Mouse (Mus musculus): ENCODE data around the gene Ssr2. TPM values are rescaled to one million over a fixed set of nuclear protein-coding genes. Genes with fewer than 3 reads are reported as not detected.

The Ssr2 gene
- total and polyA plus RNA-seq, 2 experiments from 2014 or later = 196 to 236 TPM

DNA sequence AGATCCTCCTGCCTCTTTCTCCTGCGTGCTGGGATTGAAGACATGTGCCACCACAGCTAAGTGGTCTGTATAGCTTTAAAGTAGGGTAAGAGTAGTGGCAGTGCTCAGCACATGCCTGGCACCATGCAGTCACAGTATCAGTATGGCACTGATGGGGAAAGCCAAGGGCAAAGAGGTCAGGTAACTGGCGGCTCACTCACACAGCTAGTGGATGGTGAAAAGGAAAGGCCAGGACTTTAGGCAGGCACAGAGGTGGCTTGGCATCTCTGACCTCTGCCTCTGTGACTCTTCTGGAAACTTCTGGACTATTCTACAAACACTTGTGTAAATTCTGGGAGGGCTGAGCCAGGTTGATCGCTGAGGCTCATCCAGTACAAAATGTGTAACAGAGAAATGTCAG, 9.6 kb upstream of the Ssr2 start:
- peaks cover 71% of the 10 kb centered on the region for H3K36me3 ChIP-seq (ENCODE audit: insufficient read depth, low read length)
- no peaks in the 10 kb centered on the region for H3K27me3 ChIP-seq (ENCODE audit: insufficient read depth, low read length)
- H3K9me3 ChIP-seq (ENCODE audit: low read length) = no peaks in the 10 kb centered on the region
- H3K27ac ChIP-seq (ENCODE audit: low read depth, low read length) = no peak overlapping the region
- no peaks in the 10 kb centered on the region for H3K4me1 ChIP-seq (ENCODE audit: insufficient read depth, low read length)
- H3K4me2 ChIP-seq (ENCODE audit: low read depth, low read length, poor library complexity, severe bottlenecking) = no peak overlapping the region
- no peak for DNase-seq (ENCODE audit: low spot score)
- no peak overlapping the region for H3K9ac ChIP-seq (replicated peaks; ENCODE audit: low read length, poor library complexity, severe bottlenecking)
- H3K4me3 ChIP-seq (ENCODE audit: low read depth, low read length) = no peak overlapping the region
- ATAC-seq (ENCODE audit: low FRiP score) = no peak
- WGBS = 89% methylated on average over 3 of the region's 3 CpGs
- TF ChIP-seq CTCF (IDR thresholded peaks at IDR 0.05) = no peak

DNA sequence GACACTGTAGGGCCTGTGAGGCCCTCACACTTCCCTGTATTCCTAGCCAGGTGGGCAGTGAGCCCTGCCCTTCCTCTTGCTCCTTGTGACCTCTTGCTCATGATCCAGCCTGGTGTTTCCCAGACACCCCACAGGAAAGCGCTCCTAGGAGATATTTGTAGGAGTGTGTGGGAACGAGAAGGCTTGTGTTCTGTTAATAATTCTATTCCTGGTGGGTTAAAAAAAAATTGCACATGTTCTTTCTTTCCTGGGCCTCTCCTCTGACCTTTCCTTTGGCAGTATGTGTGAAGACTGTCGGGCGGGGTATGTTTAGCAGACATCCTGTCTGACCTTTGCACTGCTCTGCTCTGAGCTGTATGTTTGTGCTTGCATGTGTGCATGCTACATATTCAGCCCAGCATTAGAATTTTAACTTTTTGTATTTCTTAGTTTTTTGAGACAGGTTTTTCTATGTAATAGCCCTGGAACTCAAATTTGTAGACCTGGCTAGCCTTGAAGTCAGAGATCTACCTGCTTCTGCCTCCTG, 9.1 kb upstream of the Ssr2 start:
- Histone ChIP-seq H3K9me3 (ENCODE audit: low read length) (no peaks in the 10 kb centered on the region), H3K27me3 (ENCODE audit: insufficient read depth, low read length) (no peaks in the 10 kb centered on the region), H3K4me3 (ENCODE audit: low read depth, low read length) (no peak overlapping the region), H3K9ac (replicated peaks; ENCODE audit: low read length, poor library complexity, severe bottlenecking) (no peak overlapping the region), H3K4me2 (ENCODE audit: low read depth, low read length, poor library complexity, severe bottlenecking) (no peak overlapping the region), H3K4me1 (ENCODE audit: insufficient read depth, low read length) (no peaks in the 10 kb centered on the region), H3K36me3 (ENCODE audit: insufficient read depth, low read length) (peaks cover 71% of the 10 kb centered on the region), H3K27ac (ENCODE audit: low read depth, low read length) (no peak overlapping the region)
- DNase-seq (ENCODE audit: low spot score) (no peak), ATAC-seq (ENCODE audit: low FRiP score) (no peak)
- TF ChIP-seq CTCF (IDR thresholded peaks at IDR 0.05) = no peak
- WGBS = 95% methylated on average over 4 of the region's 4 CpGs

DNA sequence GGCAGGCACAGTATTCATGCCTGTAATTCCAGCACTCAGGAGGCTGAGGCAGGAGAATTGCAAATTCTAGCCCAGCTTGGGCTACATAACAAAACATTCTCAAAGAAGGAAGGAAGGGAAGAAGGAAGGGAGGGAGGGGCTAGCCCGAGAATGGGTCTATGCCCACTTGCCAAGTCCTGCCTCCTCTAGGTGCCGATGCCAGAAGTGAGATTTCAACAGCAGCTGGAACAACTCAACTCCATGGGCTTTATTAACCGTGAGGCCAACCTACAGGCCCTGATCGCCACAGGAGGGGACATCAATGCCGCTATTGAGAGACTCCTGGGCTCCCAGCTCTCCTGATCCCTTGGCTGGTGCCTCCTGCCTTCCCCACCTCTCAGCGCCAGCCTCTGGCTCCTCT, 7.8 kb upstream of the Ssr2 start:
- no peak overlapping the region for H3K9ac ChIP-seq (replicated peaks; ENCODE audit: low read length, poor library complexity, severe bottlenecking)
- no peak overlapping the region for H3K4me3 ChIP-seq (ENCODE audit: low read depth, low read length)
- H3K27me3 ChIP-seq (ENCODE audit: insufficient read depth, low read length) = no peaks in the 10 kb centered on the region
- WGBS = 92% methylated on average over 6 of the region's 6 CpGs
- DNase-seq (ENCODE audit: low spot score) (no peak), ATAC-seq (ENCODE audit: low FRiP score) (no peak)
- H3K9me3 ChIP-seq (ENCODE audit: low read length) = no peaks in the 10 kb centered on the region
- no peak overlapping the region for H3K27ac ChIP-seq (ENCODE audit: low read depth, low read length)
- H3K36me3 ChIP-seq (ENCODE audit: insufficient read depth, low read length) = peaks cover 64% of the 10 kb centered on the region
- no peak overlapping the region for H3K4me2 ChIP-seq (ENCODE audit: low read depth, low read length, poor library complexity, severe bottlenecking)
- no peaks in the 10 kb centered on the region for H3K4me1 ChIP-seq (ENCODE audit: insufficient read depth, low read length)
- no peak for TF ChIP-seq CTCF (IDR thresholded peaks at IDR 0.05)

DNA sequence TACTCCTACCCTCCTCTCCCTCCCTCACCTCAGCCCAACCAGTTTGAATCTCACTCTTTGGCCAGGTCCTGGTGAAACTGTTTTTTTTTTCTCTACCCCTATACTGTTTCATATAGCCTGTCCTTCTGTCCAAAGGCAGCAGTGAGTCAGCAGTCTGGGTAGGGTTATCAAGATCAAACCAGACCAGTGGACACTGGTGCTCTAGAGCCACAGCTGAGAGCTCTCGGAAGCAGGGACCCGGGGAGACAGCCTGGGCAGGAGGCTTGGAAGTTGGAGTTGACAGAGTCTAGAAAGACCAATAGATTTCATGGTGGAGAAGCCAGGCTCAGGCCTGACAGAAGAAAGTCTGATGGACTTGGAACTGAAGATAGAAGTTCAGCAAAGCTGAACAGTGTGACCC, 7.1 kb upstream of the Ssr2 start:
- Histone ChIP-seq H3K27me3 (ENCODE audit: insufficient read depth, low read length) (no peaks in the 10 kb centered on the region), H3K27ac (ENCODE audit: low read depth, low read length) (no peak overlapping the region), H3K9me3 (ENCODE audit: low read length) (no peaks in the 10 kb centered on the region), H3K9ac (replicated peaks; ENCODE audit: low read length, poor library complexity, severe bottlenecking) (no peak overlapping the region), H3K4me3 (ENCODE audit: low read depth, low read length) (no peak overlapping the region), H3K4me1 (ENCODE audit: insufficient read depth, low read length) (no peaks in the 10 kb centered on the region), H3K4me2 (ENCODE audit: low read depth, low read length, poor library complexity, severe bottlenecking) (no peak overlapping the region), H3K36me3 (ENCODE audit: insufficient read depth, low read length) (peaks cover 57% of the 10 kb centered on the region)
- 100% methylated on average over 2 of the region's 2 CpGs for WGBS
- ATAC-seq (ENCODE audit: low FRiP score) = no peak
- TF ChIP-seq CTCF (IDR thresholded peaks at IDR 0.05) = no peak
- no peak for DNase-seq (ENCODE audit: low spot score)

DNA sequence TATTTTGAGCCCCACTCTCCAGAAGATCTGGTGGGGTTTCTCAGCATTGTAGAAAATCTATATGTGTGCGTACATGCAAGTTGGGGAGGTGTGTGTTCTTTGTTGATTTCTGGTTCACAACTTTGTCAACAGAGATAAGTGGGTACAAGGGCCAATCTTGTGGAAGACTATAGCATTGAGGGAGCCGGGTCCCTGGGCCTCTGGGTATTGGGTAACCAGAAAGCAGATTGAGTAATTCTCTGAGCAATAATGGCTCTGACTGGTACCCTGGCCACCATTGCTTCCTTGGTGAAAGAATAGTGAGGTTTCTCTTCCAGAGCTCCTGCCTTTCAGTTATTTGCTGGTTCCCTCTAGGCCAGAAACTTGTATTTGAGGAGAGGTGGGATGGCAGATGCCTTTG, 6.6 kb upstream of the Ssr2 start:
- no peak overlapping the region for H3K27ac ChIP-seq (ENCODE audit: low read depth, low read length)
- H3K4me3 ChIP-seq (ENCODE audit: low read depth, low read length) = no peak overlapping the region
- H3K9me3 ChIP-seq (ENCODE audit: low read length) = no peaks in the 10 kb centered on the region
- peaks cover 52% of the 10 kb centered on the region for H3K36me3 ChIP-seq (ENCODE audit: insufficient read depth, low read length)
- ATAC-seq (ENCODE audit: low FRiP score) = no peak
- no peaks in the 10 kb centered on the region for H3K27me3 ChIP-seq (ENCODE audit: insufficient read depth, low read length)
- no peaks in the 10 kb centered on the region for H3K4me1 ChIP-seq (ENCODE audit: insufficient read depth, low read length)
- H3K4me2 ChIP-seq (ENCODE audit: low read depth, low read length, poor library complexity, severe bottlenecking) = no peak overlapping the region
- H3K9ac ChIP-seq (replicated peaks; ENCODE audit: low read length, poor library complexity, severe bottlenecking) = no peak overlapping the region
- WGBS = 96% methylated on average over 2 of the region's 2 CpGs
- DNase-seq (ENCODE audit: low spot score) = no peak
- TF ChIP-seq CTCF (IDR thresholded peaks at IDR 0.05) = no peak

DNA sequence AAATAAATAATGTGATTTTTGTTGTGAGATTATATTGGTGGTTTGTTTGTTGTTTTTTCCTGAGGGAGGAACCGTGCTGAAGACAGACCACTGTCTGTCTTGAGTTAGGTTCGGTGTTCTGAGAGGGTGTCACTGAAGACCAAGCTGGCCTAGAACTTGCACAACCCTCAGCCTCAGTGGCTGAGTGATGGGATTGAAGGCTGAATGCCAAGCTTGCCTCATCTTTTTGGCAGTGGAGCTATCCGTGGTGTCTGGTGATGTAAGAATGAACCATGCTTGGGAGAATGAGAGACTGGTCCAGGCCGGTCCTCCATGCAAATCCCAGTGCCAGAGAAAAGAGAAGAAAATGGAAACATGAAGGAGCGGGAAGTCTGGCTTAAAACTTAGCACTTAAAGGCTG, 6.0 kb upstream of the Ssr2 start:
- Histone ChIP-seq H3K9ac (replicated peaks; ENCODE audit: low read length, poor library complexity, severe bottlenecking) (no peak overlapping the region), H3K4me2 (ENCODE audit: low read depth, low read length, poor library complexity, severe bottlenecking) (no peak overlapping the region), H3K9me3 (ENCODE audit: low read length) (no peaks in the 10 kb centered on the region), H3K27ac (ENCODE audit: low read depth, low read length) (no peak overlapping the region), H3K4me3 (ENCODE audit: low read depth, low read length) (no peak overlapping the region), H3K36me3 (ENCODE audit: insufficient read depth, low read length) (peaks cover 47% of the 10 kb centered on the region), H3K27me3 (ENCODE audit: insufficient read depth, low read length) (no peaks in the 10 kb centered on the region), H3K4me1 (ENCODE audit: insufficient read depth, low read length) (no peaks in the 10 kb centered on the region)
- ATAC-seq (ENCODE audit: low FRiP score) (no peak), DNase-seq (ENCODE audit: low spot score) (no peak)
- WGBS = 94% methylated on average over 5 of the region's 5 CpGs
- no peak for TF ChIP-seq CTCF (IDR thresholded peaks at IDR 0.05)
